Mouse (Mus musculus) thymus, adult 2 months (tissue): ENCODE data around the gene Chst8.

Experiments
- CTCF ChIP-seq: fragments of 200-500 bp; IDR thresholded peaks from 2 replicates; pipeline ENCODE4 v1.5.1; 2012; ENCODE audit warnings: mild to moderate bottlenecking, control low read depth, low read length, moderate library complexity, borderline replicate concordance; ENCODE audit not compliant: control insufficient read depth, poor library complexity, insufficient read depth; ENCODE audit errors: extremely low read depth
- POLR2A ChIP-seq: fragments of 200-500 bp; IDR thresholded peaks from 2 replicates; pipeline ENCODE4 v1.6.1; 2012; ENCODE audit warnings: mild to moderate bottlenecking, low read length, control low read depth, moderate library complexity; ENCODE audit not compliant: control insufficient read depth, poor library complexity, insufficient read depth; ENCODE audit errors: extremely low read depth

DNA sequence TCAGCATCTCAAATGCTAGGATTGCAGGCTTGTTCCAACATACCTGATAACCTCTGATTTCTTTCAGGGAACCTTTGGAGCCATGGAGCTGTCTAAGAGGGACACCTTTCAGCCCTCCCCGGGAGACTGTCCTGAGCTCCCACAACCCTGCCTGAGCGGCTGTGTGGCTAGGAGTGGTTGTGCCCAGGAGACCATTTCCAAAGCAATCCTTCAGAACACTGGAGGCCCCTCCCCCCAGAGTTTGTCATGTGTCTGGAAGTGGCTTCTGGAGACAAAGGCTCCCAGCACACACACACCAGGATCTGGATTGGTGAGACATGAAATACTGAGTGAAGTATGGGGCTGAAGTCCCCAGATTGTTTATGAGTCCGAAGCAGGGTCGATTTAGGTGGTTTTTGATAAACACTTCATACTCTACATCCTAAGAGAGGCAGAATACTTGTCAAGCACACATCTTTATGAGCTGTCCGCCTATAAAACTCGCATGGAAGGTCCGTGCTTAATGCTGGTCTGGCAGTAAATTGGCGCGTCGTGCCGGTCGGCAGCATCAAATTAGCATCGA is 12.5 kb downstream of the Chst8 start:
- TF ChIP-seq CTCF = no peak
- no peak for TF ChIP-seq POLR2A
